Mouse (Mus musculus) small intestine, adult 2 months (tissue): Measurements from ENCODE around the gene Ubfd1.

ENCODE experiments used
- CTCF ChIP-seq: fragments of 200-500 bp; IDR thresholded peaks from 2 replicates; pipeline ENCODE4 v1.5.1; 2012; ENCODE audit warnings: low read depth, mild to moderate bottlenecking, control low read depth, inconsistent platforms, low read length, moderate library complexity, mixed read lengths; ENCODE audit not compliant: insufficient replicate concordance, insufficient read length; ENCODE audit errors: extremely low read depth
- POLR2A ChIP-seq: fragments of 200-500 bp; IDR thresholded peaks from 2 replicates; pipeline ENCODE4 v1.6.1; 2012; ENCODE audit warnings: low read depth, mild to moderate bottlenecking, control low read depth, inconsistent platforms, low read length, moderate library complexity

DNA sequence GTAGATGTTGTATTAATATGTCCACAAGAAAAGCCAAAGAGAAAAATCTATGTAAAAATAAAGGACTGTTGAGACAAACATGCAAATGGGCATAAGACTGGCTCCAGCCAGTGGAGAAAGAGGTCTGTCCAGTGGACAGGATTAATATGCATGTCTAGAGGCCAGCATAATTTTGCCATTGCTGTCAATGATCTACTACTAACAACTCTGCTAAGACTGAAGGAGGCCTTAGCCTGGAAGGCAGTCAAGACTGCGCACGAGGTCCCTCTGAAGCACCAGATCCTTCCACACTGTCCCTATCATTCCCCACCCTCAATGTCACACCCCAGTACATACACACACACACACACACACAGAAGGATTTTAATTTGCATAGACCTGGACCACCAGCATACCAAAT lies 44.8 kb upstream of the Ubfd1 start:
- TF ChIP-seq CTCF (no peak), POLR2A (no peak)
